Mouse (Mus musculus): ENCODE data around the gene Atrip.

Atrip gene

DNA sequence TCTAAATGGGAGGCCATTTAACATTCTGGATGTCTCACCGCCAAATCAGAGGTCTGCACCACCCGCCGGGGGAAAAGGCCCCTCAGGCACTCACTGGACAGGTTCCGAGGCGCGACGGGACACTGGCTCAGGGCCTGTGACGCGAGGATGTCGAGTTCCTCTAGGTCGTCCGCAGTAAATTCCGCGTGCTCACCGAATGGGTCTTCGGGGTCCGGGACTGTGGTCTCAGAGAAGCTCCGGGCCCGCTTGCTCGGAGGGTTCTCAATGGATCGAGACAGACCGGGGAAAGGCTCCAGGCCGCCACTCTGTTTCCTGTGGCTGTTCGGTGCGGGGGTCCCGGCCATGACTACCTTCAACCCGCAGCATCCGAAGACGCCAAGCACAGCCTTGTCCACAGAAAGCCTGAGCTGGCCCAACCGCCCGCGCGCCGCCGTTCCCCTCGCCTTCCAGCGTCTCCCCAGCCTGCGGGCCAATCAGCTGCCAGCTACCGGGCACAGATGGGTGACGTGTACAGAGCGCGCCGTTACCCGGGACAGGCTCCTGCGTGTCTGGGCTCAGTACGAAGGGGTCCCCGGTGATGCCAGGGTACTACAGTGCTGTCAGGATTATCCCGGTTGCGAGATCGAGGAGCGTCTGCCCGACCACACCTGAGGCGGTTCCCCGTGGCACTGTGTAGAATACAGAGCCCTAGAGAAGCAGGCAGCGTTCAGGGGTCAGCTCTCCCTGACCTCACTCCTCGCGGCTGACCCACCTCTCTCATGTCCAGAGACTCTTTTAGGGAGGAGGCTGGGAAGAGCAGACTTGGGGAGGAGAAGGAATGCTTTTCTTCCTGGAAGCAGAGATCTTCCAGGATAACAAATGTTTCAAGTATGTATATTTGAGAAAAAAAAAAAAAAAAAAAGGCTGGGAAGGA, at the start of gene Atrip:
TSS of gene Atrip (minus strand) at position 464 of the 913 bp plus-strand sequence.
- DNase-seq, result peak; percentile 89 to 91

DNA sequence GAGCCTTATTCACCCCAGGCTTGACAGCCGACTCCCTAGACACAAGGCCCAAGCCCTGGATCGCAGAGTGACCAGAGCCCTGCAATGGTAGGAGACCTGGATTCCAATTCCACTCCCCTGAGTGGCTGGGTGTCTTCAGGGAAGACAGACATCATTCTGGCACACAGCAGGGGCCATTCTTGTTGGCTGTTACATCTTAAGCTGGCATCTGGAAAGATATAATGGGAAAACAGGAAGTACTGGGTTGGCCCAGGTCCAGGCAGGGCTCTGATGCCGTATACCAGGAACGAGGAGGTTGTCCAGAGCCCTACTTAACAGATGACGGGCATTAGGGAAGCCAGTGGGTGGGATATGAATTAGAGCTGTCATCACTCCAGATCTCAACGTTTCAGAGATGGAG, 49.3 kb upstream of the Atrip start:
- no peak for DNase-seq

DNA sequence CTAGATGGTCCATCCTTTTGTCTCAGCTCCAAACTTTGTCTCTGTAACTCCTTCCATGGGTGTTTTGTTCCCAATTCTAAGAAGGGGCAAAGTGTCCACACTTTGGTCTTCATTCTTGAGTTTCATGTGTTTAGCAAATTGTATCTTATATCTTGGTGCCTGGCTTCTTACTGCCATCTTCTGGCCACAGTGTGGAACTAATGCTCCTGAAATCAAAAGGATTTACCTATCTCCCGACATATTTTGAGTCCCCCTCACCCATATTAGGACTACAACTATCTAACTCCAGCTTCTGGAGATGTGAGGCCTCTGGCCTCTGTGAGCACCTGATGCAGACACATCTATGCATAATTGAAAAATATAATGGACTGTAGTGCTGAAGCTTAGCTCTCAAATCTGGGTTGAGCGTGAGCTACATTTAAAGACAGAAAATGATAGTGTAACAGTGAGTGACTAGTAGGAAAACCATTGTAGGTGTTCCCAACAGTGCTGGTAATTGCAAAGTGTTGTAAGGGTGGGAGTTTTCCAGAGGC, 48.7 kb upstream of the Atrip start:
- peak; percentile 61 to 66 for DNase-seq

DNA sequence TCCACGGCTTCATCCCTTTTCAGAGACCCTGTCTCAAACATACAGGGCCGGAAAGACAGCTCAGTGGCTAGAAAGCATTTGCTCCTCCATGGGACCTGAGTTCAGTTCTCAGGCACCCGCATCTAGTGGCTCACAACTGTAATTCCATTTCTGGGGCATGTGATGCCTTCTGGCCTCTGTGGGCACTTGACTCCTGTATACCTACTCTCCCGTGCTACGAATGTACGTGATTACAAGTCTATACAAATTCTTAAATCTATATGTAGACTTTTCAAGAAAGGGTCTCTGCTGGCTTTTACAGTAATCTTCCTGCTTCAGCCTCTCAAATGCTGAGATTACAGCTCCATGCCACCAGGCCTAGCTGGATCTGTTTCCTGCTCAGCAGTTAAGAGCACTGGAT, 47.0 kb upstream of the Atrip start:
- DNase-seq, result no peak

DNA sequence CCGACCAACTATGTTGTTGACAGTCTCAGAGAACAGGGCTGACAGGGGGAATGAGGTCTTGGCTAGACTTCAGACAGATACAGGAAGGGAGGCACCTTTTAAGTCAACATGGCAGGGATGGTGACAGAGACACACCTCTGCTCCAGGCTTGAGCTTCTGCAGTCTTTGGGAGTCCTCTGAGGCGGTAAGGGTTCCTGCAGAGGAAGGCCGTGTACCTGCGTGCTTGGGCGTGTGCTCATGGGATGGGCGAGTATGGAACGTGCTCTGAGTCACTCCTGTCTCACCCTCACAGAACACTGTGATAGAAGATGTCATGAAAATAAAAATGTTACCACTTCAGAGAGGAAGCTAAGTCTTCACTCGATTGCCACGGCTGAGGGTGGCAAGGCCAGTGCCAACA, 45.6 kb upstream of the Atrip start:
- no peak for DNase-seq

DNA sequence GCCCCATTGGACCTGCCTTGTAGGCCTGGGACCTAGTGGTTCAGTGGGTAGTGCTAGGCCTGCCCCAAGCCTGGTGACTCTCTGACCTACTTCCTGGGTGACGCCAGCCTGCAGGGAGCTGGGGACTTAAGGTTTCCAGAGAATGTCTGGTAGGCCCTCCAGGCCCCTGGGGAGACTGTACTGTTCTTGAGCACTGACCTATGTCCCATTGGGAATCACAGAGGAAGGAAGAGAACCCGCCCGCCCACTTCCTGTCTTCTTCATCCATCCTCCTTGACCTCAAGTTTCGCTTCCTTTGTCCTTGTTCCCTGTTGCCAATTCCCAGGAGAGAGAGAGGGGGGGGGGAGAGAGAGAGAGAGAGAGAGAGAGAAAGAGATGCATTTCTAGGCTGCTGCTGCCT, 44.2 kb upstream of the Atrip start:
- no peak for DNase-seq

DNA sequence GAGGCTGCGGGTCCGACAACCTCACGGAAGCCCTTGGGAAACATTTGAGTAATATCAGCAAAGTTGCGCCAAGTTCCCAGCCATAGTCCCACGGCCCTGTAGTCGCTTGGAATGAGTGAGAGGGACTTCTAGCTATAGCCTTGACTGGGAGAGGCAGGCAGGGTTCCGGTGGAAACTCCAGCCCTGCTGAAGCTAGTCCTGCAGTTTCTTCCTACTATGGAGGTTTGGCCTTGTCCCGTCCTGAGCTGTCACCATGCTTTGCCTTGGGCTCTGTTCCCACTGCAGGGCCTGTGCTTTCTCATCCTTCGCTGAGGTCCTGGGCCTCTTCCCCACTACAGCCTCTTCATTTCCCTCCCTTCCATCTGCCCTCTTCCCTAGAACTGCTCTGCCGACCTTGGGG, 42.3 kb upstream of the Atrip start:
- DNase-seq, result no peak

DNA sequence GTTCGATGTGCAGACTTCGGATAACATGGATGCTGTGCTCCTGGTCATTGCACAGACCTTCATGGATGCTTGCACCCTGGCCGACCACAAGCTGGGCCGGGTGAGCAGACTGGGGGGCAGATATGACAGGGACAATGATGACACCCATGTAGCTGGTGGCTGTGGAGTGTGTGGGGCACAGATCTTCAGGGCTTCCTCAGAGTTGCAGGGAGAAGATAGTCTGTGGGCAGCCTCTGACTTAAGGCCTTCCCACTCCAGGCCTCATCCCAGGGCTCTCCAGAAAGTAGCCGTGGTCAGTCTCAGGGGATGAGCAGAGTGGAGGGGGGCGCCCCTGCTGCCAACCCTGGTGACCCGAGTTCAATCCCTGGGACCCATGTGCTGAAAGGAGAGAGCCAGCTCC, 40.9 kb upstream of the Atrip start:
- DNase-seq, result no peak

DNA sequence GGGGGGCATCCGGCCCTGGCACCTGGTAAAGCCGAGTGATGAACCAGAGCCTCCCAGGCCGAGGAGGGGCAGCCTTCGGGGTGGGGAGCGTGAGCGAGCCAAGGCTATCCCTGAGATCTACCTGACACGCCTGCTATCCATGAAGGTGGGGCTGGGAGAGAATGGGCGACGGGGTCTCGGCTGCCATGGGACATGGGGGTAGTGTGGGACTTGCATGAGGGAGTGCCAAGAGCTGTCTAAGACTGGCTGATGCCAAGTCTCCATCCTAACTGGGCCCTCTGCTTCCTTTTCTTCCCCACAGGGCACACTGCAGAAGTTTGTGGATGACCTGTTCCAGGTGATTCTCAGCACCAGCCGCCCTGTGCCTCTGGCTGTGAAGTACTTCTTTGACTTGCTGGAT, 40.4 kb upstream of the Atrip start:
- no peak for DNase-seq

DNA sequence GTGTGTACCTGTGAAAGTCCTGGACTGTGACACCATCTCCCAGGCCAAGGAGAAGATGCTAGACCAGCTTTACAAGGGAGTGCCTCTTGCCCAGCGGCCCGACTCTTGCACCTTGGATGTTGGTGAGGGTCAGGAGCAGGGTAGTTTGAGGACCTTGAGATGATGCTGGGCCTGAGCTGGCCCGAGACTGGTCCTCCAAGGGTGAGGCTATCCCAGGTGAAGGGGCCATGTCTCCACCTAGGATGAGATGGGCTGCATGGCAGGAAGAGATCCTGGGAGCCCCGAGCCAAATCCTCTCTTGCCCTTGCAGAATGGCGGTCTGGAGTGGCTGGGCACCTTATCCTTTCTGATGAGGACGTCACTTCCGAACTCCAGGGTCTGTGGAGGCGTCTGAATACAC, 39.4 kb upstream of the Atrip start:
- DNase-seq, result no peak

DNA sequence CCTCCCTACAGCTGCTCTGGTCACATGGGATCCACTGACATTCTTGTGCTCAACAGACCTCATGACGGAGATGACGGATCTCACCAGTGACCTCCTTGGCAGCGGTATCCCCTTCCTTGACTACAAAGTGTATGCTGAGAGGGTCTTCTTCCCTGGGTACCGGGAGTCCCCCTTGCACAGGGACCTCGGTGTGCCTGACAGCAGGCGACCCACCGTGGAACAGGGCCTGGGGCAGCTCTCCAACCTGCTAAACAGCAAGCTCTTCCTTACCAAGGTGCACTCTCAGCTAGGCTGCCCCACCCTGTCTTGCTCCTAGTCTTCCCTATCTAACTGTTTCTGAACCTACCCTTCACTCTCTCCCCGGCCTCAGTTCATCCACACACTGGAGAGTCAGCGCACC, 37.7 kb upstream of the Atrip start:
- DNase-seq, result no peak

DNA sequence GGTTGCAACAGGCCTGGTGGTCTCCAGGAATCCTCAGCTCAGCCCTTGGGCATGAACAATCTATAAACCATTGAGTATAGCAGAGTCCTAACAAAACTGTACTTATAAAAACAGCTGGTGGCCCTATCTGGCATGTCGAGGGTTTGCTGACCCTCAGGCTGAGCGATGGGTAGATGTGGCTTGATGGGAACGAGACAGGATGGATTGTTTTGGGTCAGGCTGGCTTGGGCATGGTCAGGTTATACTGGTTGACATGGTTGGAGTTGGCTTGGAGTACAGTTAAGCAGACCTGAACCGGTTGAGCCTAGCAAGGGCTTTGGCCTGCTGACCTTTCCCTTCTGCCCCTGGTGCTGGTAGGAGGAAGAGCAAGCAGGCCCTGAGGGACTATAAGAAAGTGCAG, 37.2 kb upstream of the Atrip start:
- no peak for DNase-seq

DNA sequence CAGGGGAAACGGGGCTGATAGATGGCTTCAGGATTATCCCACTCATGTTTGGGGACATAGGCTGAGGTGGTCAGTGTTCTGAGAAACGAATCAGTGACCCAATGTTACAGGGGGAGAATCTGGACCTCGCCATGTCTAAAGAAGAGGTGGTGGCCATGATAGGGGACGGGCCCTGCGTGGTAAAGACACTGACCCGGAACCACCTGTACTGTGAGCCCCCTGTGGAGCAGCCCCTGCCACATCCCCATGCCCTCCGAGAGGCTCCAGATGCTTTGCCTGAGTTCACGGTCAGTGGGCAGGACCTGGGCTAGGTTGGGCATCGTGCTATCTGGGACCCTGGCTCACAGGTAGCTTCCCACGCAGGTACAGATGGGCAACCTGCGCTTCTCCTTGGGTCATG, 36.3 kb upstream of the Atrip start:
- DNase-seq, result no peak

DNA sequence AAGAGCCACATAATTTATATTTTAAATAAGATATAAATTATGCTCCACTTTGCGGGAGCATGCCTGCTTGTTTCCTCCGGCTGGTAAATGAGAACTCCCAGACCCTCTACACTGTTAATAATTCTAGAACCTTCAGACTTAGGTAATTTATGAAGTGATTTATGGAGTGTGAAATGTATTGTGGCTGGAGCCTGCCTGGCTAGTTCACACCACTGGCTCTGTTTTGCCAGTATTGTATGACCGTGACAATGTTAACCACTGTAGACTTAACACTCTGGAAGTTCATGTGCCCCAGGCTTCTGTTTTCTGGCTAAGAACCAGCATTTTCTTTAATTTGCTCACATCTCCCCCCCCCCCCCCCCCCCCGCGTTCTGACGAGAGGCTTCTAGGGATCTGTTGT, 33.4 kb upstream of the Atrip start:
- DNase-seq, result no peak

DNA sequence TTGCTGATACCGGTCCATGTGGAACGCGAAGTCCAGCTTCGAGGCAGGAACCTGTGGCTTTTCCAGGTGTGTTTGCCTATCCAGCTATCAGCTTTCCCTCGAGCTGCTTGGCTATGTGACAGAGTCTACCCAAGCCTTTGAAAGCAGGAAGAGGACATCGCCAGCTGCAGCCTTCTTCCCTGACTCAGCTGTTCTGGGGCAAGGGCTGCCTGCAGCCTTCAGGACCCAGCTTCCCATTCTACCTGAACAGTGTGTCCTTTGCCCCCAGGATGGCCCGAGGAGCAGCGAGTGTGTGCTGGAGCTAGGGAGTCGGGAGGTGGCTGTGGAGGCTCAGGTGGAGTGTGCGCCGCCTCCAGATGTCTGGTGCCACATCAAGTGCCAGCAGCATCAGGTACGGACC, 31.7 kb upstream of the Atrip start:
- no peak for DNase-seq

DNA sequence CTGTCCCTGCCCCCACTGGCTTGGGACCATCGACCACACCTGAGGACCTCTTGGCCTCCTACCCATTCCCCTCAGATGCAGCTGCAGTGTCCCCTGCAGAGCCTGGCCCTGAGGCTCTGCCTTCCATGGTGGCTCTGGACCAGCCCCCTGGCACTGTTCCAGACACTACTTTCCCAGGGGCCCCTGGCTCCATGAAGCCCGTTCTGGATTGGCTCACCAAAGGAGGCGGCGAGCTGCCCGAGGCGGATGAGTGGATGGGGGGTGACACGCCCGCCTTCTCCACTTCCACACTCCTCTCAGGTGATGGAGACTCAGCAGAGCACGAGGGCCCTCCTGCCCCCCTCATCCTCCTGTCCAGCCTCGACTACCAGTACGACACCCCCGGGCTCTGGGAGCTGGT, 31.1 kb upstream of the Atrip start:
- DNase-seq, result no peak

DNA sequence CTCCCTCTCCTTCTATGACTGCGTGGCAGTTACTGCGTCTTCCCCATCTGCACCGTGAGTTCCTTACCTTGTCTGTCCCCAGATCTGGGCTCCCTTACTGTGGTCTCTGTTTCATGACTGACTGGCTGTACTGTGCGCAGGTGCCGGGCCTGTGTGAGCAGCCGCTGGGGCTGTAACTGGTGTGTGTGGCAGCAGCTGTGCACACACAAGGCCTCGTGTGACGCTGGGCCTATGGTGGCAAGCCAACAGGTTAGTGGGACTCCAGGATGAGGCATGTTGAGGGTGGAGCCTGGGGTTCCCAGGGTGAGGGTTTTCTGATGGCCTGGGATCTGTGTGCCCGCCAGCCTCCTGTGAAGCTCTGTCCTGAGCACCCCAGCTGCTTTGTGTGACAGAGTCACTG, 30.2 kb upstream of the Atrip start:
- DNase-seq, result no peak

DNA sequence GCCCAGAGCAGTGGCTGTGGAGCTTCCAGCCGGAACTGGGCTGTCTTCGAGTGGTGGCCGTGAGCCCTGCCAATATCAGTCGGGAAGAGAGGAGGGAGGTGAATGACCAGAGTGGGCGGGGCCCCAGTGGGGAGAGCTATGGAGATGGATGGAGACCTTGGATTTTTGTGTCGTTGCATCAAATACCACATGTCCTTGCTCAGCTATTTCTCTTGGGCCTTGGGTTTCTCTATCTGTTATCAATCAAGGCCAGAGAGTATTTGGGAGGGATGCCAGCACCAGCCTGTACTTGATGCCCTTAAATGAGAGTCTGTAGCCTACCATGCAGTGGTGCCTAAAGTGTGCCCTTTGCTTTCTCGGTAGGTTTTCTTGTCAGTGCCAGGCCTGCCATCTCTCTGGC, 29.3 kb upstream of the Atrip start:
- no peak for DNase-seq

DNA sequence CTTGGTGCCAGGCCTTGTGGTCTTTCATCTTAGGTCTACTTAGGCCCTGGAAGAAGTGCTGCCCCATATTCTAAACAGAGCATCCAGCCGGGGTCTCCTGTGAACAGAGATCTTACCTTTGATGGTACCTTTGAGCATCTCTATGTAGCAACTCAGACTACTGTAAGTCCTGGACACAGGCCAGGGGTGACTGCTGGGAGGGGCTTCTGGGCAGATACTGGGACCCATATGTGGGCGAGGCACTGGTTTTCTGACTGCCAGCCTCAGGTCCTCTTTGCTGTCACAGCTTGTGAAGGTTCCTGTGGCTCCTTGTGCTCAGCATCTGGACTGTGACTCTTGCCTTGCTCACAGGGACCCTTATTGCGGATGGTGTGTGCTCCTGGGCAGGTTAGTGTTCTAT, 28.6 kb upstream of the Atrip start:
- no peak for DNase-seq

DNA sequence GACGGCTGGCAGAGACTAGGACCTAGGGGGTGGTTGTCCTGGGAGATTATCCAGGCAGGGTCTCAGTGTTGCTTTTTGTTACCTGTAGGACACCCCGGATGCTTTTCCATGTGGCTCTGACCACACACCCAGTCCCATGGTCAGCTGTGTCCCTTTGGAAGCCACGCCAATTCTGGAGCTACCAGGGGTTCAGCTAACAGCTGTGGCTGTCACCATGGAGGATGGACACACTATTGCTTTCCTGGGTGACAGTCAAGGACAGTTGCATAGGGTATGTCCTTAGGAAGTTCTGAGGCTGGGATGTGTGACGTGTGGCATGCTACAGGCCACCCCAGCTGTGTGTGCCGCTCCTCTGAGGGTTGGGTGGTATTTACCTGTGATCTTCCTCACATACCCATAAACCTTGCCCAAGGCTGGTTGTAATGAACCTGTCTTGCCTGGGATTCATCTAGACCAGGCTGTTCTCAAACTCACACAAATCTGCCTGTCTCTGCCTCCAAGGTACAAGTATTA, 28.1 kb upstream of the Atrip start:
- DNase-seq, result no peak

DNA sequence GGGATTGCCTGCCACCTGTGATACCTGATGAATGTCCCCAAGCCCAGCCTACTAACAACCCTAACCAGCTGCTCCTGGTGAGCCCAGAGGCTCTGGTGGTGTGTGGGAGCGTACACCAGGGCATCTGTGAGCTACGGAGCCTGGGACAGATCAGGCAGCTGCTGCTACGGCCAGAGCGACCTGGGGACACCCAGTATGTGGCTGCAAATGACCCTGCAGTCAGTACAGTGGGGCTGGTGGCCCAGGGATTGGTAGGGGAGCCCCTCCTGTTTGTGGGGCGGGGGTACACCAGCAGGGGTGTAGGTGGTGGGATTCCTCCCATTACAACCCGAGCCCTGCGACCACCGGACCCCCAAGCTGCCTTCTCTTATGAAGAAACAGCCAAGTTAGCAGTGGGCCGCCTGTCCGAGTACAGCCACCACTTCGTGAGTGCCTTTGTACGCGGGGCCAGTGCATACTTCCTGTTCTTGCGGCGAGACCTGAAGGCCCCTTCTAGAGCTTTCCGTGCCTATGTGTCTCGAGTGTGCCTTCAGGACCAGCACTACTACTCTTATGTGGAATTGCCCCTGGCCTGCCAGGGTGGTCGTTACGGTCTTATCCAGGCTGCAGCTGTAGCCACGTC, 26.5 kb upstream of the Atrip start:
- DNase-seq, result no peak

DNA sequence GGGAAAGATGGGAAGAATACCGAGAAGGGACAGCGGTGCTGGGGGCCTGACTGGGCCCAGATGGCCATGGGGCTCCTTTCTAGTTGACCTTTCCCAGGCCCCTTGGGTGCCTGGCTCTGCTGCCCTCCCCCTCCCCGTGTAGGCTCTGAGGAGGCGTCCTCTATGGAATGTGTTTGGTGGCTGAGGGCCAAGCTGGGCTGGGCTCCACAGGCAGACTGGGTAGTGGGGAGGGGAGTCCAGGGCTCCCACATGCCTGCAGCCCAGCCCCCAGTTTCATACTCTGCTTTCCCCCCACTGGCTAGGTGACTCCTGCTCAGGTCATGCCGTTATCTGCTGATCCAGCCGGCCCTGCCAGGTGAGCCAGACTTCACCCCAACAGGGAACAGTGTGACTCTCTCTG, 25.0 kb upstream of the Atrip start:
- no peak for DNase-seq

DNA sequence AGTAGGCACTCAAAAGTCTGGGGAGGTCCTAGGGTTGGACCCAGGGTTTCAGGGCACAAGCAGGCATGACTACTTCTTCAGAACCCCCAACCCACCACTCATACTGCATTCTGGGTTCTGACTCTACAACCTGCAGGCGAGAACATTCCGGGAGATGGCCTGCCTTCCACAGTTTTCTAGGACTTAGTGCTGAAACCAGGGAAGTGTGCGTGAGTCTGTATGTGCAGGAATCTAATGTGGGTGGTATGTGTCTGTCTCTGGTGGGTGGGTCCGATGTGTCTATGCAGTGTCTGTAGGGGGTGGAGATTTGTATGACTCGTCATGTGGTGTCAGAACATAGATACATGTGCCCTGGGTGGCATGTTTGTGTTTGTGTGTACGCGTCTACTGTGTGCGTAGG, 24.4 kb upstream of the Atrip start:
- DNase-seq, result no peak

DNA sequence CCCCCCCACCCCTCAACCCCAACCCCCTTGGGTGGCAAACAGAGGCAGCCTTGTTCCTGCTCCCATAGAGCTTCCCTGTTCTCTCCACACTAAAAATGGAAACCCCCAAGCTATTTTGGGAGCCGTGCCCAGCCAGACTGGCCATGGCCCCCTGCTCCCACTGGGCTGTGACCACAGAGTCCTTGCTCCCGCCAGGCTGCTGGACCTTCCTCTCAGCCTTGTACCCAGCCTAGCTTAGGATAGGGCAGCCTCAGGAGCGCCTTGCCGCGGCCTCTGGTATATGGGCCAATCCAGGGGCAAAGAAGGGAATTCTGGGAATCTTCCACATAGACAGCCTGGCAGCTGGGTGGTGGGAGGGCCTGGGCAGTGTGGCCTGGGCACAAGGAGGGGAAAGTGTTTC, 23.9 kb upstream of the Atrip start:
- no peak for DNase-seq

All from B cell, adult 2 months (primary cell).